Mouse (Mus musculus): ENCODE data around the gene Helz.

- TF ChIP-seq CTCF (IDR thresholded peaks at IDR 0.05; ENCODE audit: low read depth) (no peak), EP300 (optimal IDR thresholded peaks at IDR 0.05) (no peak)
These were observed 23.6 kb downstream of the Helz start for GRCm38 (mm10) chr11:107571318-107571717.
